ENCODE assay signal across 8 mouse cellular contexts in genomic region chr5:113365921-113366320, GRCm38 (mm10). TPM values are rescaled to one million over a fixed set of nuclear protein-coding genes. Genes with fewer than 3 reads are reported as not detected.
DNase-seq lines count a peak whose midpoint lies in the region; ATAC-seq and TF ChIP-seq lines count a peak whose summit lies in the region.

No protein-coding gene starts in this region.

- no peaks in the 10 kb centered on the region for H3K4me1 ChIP-seq in kidney, embryonic 14.5 days (ENCODE audit: control insufficient read depth, insufficient read depth, low read length)
- no peaks in the 10 kb centered on the region for H3K4me1 ChIP-seq in limb, embryonic 13.5 days
- no peaks in the 10 kb centered on the region for H3K4me1 ChIP-seq in testis, adult 2 months (ENCODE audit: control insufficient read depth, insufficient read depth, low read length)

- TF ChIP-seq POLR2A in testis, adult 2 months (IDR thresholded peaks at IDR 0.05; ENCODE audit: control insufficient read depth, low read depth, low read length), result no peak; the same call in 1 of the 2 replicates

- ATAC-seq in kidney, embryonic 14.5 days (ENCODE audit: low FRiP score, low TSS enrichment), result peak; percentile 66; the same call in 1 of the 2 replicates
- ATAC-seq in limb, embryonic 13.5 days (ENCODE audit: low FRiP score, low read depth), result peak; percentile 44; the same call in 1 of the 2 replicates

- H3K36me3 ChIP-seq in kidney, embryonic 14.5 days (ENCODE audit: control insufficient read depth, insufficient read depth, low read length), result no peaks in the 10 kb centered on the region
- H3K36me3 ChIP-seq in limb, embryonic 13.5 days, result no peaks in the 10 kb centered on the region
- no peaks in the 10 kb centered on the region for H3K36me3 ChIP-seq in testis, adult 2 months (ENCODE audit: control insufficient read depth, insufficient read depth, low read length)

- H3K27me3 ChIP-seq in kidney, embryonic 14.5 days (ENCODE audit: control insufficient read depth, insufficient read depth, low read length), result no peaks in the 10 kb centered on the region
- H3K27me3 ChIP-seq in limb, embryonic 13.5 days, result peaks cover 14% of the 10 kb centered on the region; the same call in 1 of the 2 replicates
- H3K27me3 ChIP-seq in testis, adult 2 months (ENCODE audit: control insufficient read depth, insufficient read depth, low read length), result no peaks in the 10 kb centered on the region

- 5% methylated on average over 20 of the region's 20 CpGs for WGBS in kidney, embryonic 14.5 days
- WGBS in limb, embryonic 13.5 days, result 4% methylated on average over 20 of the region's 20 CpGs

- H3K4me3 ChIP-seq in gastrocnemius, adult 2 months, result no peak overlapping the region
- H3K4me3 ChIP-seq in kidney, embryonic 14.5 days (ENCODE audit: low read length), result no peak overlapping the region
- H3K4me3 ChIP-seq in limb, embryonic 13.5 days, result no peak overlapping the region
- no peak overlapping the region for H3K4me3 ChIP-seq in testis, adult 2 months (ENCODE audit: control insufficient read depth, low read depth, low read length)

- peak; percentile 84 for DNase-seq in 3T3-L1 (ENCODE audit: low read depth, low spot score)
- peak; percentile 93 for DNase-seq in ZHBTc4 (ENCODE audit: low read depth, low spot score)
- DNase-seq in cerebellum, postnatal 4 days (ENCODE audit: low spot score in 2 of 2), result peak; percentile 79 to 91
- peak; percentile 66 for DNase-seq in gastrocnemius, adult 2 months
- peak; percentile 82 for DNase-seq in neural tube, embryonic 10.5 days (ENCODE audit: extremely low spot score, low spot score)

- no peak overlapping the region for H3K9ac ChIP-seq in kidney, embryonic 14.5 days (ENCODE audit: low read depth, low read length)
- no peak overlapping the region for H3K9ac ChIP-seq in limb, embryonic 13.5 days

- intact Hi-C loops in gastrocnemius, adult 2 months (cut with DNase I), result loop anchor here (2.0 to 5.0 kb wide), 3 partner anchors 105 to 451 kb away; partner anchors contain the start of gene 1700069L16Rik

- no peak overlapping the region for H3K4me2 ChIP-seq in kidney, embryonic 14.5 days (replicated peaks; ENCODE audit: low read depth, low read length)
- peak overlapping the region; percentile 37; the same call in 1 of the 2 replicates for H3K4me2 ChIP-seq in limb, embryonic 13.5 days (replicated peaks)

- no peak overlapping the region for H3K27ac ChIP-seq in gastrocnemius, adult 2 months
- H3K27ac ChIP-seq in kidney, embryonic 14.5 days (ENCODE audit: low read depth, low read length), result no peak overlapping the region
- no peak overlapping the region for H3K27ac ChIP-seq in limb, embryonic 13.5 days
- H3K27ac ChIP-seq in testis, adult 2 months (ENCODE audit: control insufficient read depth, insufficient read depth, low read depth, low read length), result no peak overlapping the region

- TF ChIP-seq CTCF in gastrocnemius, adult 2 months (IDR thresholded peaks at IDR 0.05), result no peak; the same call in 1 of the 2 replicates
- peak; percentile 86 for TF ChIP-seq CTCF in testis, adult 2 months (IDR thresholded peaks at IDR 0.05; ENCODE audit: control insufficient read depth, insufficient read depth, insufficient replicate concordance, low read depth, low read length)

- H3K9me3 ChIP-seq in kidney, embryonic 14.5 days (ENCODE audit: control insufficient read depth, low read length), result no peaks in the 10 kb centered on the region
- no peaks in the 10 kb centered on the region for H3K9me3 ChIP-seq in limb, embryonic 13.5 days

RNA-seq across cellular contexts. Expression of gene Aym1, which starts 8.8 kb away (rescaled TPM):
- not detected for total RNA-seq in gastrocnemius, adult 2 months (2021)
- not detected in 2 replicates for polyA plus RNA-seq in kidney, embryonic 14.5 days (2014; fragmentation: Nextera tagmentation; extraction: Ambion mirVana)
- polyA plus RNA-seq in limb, embryonic 13.5 days (2015; fragmentation: Nextera tagmentation; extraction: Ambion mirVana), result not detected in 2 replicates
- polyA plus RNA-seq in testis, adult 2 months (2012; rRNA removed), result 10.8 and 12.8 TPM in 2 replicates

RNA-seq across cellular contexts. Expression of gene Sgsm1, which starts 55.3 kb away (rescaled TPM):
- under 1 TPM; 0.23 to 0.47 TPM for total RNA-seq in gastrocnemius, adult 2 months (2021)
- polyA plus RNA-seq in kidney, embryonic 14.5 days (2014; fragmentation: Nextera tagmentation; extraction: Ambion mirVana), result 3.9 and 5.0 TPM in 2 replicates
- polyA plus RNA-seq in limb, embryonic 13.5 days (2015; fragmentation: Nextera tagmentation; extraction: Ambion mirVana), result 2.7 and 3.4 TPM in 2 replicates
- 1.8 and 2.2 TPM in 2 replicates for polyA plus RNA-seq in testis, adult 2 months (2012; rRNA removed)

Comparison
In these comparisons a context has a peak if more than half of its experiments do, and no peak if none do; other contexts are left out.
1. RNA of gene Aym1, which starts 8.8 kb away (polyA plus RNA-seq): 10.8 to 12.8 TPM in testis, adult 2 months; not detected in limb, embryonic 13.5 days and not detected in kidney, embryonic 14.5 days; every median in the first group is over 10 times any median in the second.
2. Peak in every context shown above with its lines, with median percentiles within 50 percentile points of each other: DNase-seq.